Mouse (Mus musculus) hindbrain, embryonic 12.5 days (tissue): ENCODE measurements around the gene Repin1. TPM values are rescaled to one million over a fixed set of nuclear protein-coding genes. Genes with fewer than 3 reads are reported as not detected.
"Not testable (repeated sequence)": the region's sequence is repeated elsewhere in the genome, so short reads cannot be mapped to it uniquely, and the experiment has no call there.

Source experiments
- ATAC-seq: fragments of 200-750 bp; cut with Nextera tagmentation; 2 replicates; pipeline ENCODE4 v1.8.0; 2017; ENCODE audit warnings: moderate TSS enrichment; ENCODE audit not compliant: low FRiP score
- H3K27ac ChIP-seq: fragments of 300-500 bp; sonication (generic); 2 replicates; pipeline ENCODE4 v1.5.1; 2016; ENCODE audit warnings: mild to moderate bottlenecking
- H3K27me3 ChIP-seq: fragments of 300-500 bp; sonication (generic); 2 replicates; pipeline ENCODE4 v1.6.1; 2016; ENCODE audit warnings: mild to moderate bottlenecking
- H3K36me3 ChIP-seq: fragments of 300-500 bp; sonication (generic); 2 replicates; pipeline ENCODE4 v1.6.1; 2016; ENCODE audit warnings: mild to moderate bottlenecking
- H3K4me1 ChIP-seq: fragments of 300-500 bp; sonication (generic); 2 replicates; pipeline ENCODE4 v1.6.1; 2016
- H3K4me2 ChIP-seq: fragments of 300-500 bp; sonication (generic); replicated peaks from 2 replicates; pipeline ENCODE4 v1.6.1; 2016; ENCODE audit warnings: mild to moderate bottlenecking
- H3K4me3 ChIP-seq: fragments of 300-500 bp; sonication (generic); 2 replicates; pipeline ENCODE4 v1.5.1; 2016; ENCODE audit warnings: mild to moderate bottlenecking
- H3K9ac ChIP-seq: fragments of 300-500 bp; sonication (generic); 2 replicates; pipeline ENCODE4 v1.6.1; 2016; ENCODE audit warnings: mild to moderate bottlenecking, moderate library complexity
- H3K9me3 ChIP-seq: fragments of 300-500 bp; sonication (generic); replicated peaks from 2 replicates; pipeline ENCODE4 v1.6.1; 2016; ENCODE audit warnings: mild to moderate bottlenecking
- WGBS: fragments of 180-500 bp; shearing (Covaris S2); methylation state at CpG from one replicate; pipeline ENCODE4 v1.1.7; 2016; 5-methylcytosine and 5-hydroxymethylcytosine counted together
- polyA plus RNA-seq: library from polyadenylated mRNA; unstranded; fragments of >200 nt; fragmentation: Nextera tagmentation; extraction: Ambion mirVana; gene quantifications from 2 replicates; pipeline ENCODE4 v1.2.1, GENCODE M21; 2016

Gene Repin1
- polyA plus RNA-seq, 1 experiment from 2014 or later: 43.9 TPM

GRCm38 (mm10) chr6:48610657-48611056 lies 17.0 kb downstream of the Repin1 start:
- Histone ChIP-seq H3K27ac (no peak overlapping the region), H3K36me3 (peaks cover 31% of the 10 kb centered on the region), H3K27me3 (no peaks in the 10 kb centered on the region), H3K4me1 (0 out of 2 replicates have a peak, but pooled peaks cover 3% of the 10 kb centered on the region), H3K9me3 (no peaks in the 10 kb centered on the region), H3K9ac (no peak overlapping the region), H3K4me3 (no peak overlapping the region), H3K4me2 (no peak overlapping the region)
- 83% methylated on average over 3 of the region's 3 CpGs for WGBS
- ATAC-seq: no peak

- no peak overlapping the region for H3K27ac ChIP-seq
- H3K4me2 ChIP-seq: no peak overlapping the region
- H3K9ac ChIP-seq: no peak overlapping the region
- WGBS: 90% methylated on average over 4 of the region's 4 CpGs
- peaks cover 38% of the 10 kb centered on the region for H3K36me3 ChIP-seq
- H3K4me3 ChIP-seq: no peak overlapping the region
- no peak for ATAC-seq
- H3K4me1 ChIP-seq: 0 out of 2 replicates have a peak, but pooled peaks cover 3% of the 10 kb centered on the region
- H3K9me3 ChIP-seq: no peaks in the 10 kb centered on the region
- no peaks in the 10 kb centered on the region for H3K27me3 ChIP-seq
Measured at GRCm38 (mm10) chr6:48613464-48613863, 19.8 kb downstream of the Repin1 start.

DNA sequence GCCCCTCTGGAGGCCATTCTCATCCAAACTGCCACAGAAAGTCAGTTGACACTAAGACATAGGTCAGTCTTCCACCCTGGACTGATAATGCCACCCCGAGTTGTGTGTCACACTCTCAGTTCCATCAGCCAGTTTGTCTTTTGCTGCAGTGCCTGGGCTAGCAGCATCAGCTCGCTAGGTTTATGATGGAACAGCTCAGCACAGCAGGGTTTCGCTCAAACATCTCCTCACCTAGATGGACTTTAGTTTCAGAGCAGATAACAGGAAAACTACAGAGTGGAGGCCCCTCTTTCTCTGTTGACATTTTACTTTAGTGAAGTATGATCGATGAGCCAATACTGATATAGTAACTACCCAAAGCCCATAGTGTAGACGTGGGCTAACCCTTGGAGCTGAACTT lies 21.1 kb downstream of the Repin1 start:
- Histone ChIP-seq H3K4me2 (no peak overlapping the region), H3K36me3 (peaks cover 46% of the 10 kb centered on the region), H3K27ac (no peak overlapping the region), H3K27me3 (no peaks in the 10 kb centered on the region), H3K9me3 (no peaks in the 10 kb centered on the region), H3K4me1 (no peaks in the 10 kb centered on the region), H3K4me3 (no peak overlapping the region), H3K9ac (no peak overlapping the region)
- no peak for ATAC-seq
- 94% methylated on average over 5 of the region's 5 CpGs for WGBS

- Histone ChIP-seq H3K4me3 (no peak overlapping the region), H3K36me3 (peaks cover 42% of the 10 kb centered on the region), H3K27ac (no peak overlapping the region), H3K27me3 (no peaks in the 10 kb centered on the region), H3K9ac (no peak overlapping the region), H3K4me1 (no peaks in the 10 kb centered on the region), H3K4me2 (no peak overlapping the region), H3K9me3 (no peaks in the 10 kb centered on the region)
- no peak for ATAC-seq
- WGBS: 94% methylated on average over 30 of the region's 30 CpGs
Measured at GRCm38 (mm10) chr6:48620031-48620430, 26.3 kb downstream of the Repin1 start.

DNA sequence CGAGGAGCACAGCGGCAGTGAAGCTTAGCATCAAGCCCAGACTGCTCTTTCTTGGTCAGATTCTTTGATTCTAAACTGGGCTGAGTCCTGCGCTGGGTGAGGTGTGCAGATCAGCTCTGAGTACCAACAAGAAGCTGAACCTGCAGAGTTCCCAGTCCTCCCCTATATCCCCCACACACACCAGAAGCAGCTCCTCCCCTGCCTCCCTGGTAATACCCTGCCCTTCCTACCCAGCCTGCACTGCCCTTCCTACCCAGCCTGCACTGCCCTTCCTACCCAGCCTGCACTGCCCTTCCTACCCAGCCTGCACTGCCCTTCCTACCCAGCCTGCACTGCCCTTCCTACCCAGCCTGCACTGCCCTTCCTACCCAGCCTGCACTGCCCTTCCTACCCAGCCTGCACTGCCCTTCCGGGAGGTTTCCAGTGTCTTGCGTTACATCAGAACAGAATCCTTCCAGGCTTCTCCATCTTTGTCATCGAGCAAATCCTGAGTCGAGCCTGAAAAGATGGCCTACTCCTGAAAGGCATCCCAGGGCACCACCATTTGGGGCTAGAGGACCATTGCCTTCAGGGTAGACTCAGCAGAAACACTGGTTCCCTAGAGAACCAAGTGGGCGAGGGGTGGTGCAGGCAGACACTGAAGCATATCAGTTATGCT lies 28.6 kb downstream of the Repin1 start:
- not testable (repeated sequence) for ATAC-seq, H3K4me2 ChIP-seq, H3K4me3 ChIP-seq, H3K9me3 ChIP-seq, H3K27ac ChIP-seq, H3K4me1 ChIP-seq, H3K9ac ChIP-seq
- Histone ChIP-seq H3K36me3 (peaks cover 31% of the 10 kb centered on the region), H3K27me3 (peaks cover 18% of the 10 kb centered on the region)
- WGBS: 80% methylated on average over 8 of the region's 8 CpGs

DNA sequence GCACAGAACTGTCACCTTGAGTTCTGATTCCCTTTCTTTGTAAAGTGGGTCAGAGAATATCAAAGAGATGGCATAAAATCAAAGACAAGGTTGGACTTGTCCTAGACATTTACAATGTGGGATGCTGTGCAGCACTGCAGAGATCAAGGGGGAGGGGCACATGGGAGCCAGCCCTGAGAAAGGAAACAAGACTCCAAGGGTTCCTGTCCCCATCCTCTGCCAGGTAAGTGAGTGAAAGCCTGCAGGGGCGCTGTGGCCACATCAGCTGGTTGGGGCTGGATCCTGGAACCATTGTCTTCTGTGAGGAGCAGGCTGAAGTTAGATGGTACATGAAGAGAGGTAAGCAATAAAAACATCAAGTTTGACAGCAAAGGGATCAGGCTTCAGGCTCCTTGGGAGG lies 29.8 kb downstream of the Repin1 start:
- 43% methylated on average over 1 of the region's 1 CpGs for WGBS
- Histone ChIP-seq H3K27me3 (peaks cover 30% of the 10 kb centered on the region), H3K9ac (no peak overlapping the region), H3K4me2 (no peak overlapping the region), H3K27ac (no peak overlapping the region), H3K4me3 (no peak overlapping the region), H3K9me3 (no peaks in the 10 kb centered on the region), H3K4me1 (peaks cover 12% of the 10 kb centered on the region; the same call in 1 of the 2 replicates), H3K36me3 (peaks cover 31% of the 10 kb centered on the region)
- ATAC-seq: no peak

DNA sequence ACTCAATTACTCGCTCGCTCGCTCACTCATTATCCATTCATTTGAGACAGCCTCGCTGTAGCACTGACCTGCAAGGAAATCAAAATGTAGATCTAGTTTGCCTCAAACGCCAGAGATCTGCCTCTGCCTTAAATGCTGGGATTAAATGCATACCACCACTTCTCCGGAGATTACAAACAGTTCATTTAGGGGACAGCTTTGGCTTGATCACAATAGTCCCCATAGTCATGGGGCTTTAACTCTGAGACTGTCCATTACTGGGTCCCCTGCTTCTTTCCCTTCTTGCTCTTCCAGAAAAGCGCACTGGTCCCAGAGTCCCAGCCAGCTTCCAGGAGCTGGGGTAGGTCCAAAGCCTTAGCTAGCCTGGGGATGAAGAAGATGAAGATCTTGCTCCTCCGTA lies 32.8 kb downstream of the Repin1 start, which contains the start of gene AI854703:
Gene AI854703, plus strand, starts transcription at position 301 of the 400 bp plus-strand sequence.
- H3K36me3 ChIP-seq: peaks cover 6% of the 10 kb centered on the region; the same call in 1 of the 2 replicates
- H3K4me2 ChIP-seq: peak within 1 kb of the TSS; percentile 74
- H3K9ac ChIP-seq: peak within 1 kb of the TSS; percentile 42
- ATAC-seq: no peak
- WGBS: 32% methylated on average over 8 of the region's 8 CpGs
- H3K4me1 ChIP-seq: peaks cover 22% of the 10 kb centered on the region
- no peaks in the 10 kb centered on the region for H3K9me3 ChIP-seq
- H3K27ac ChIP-seq: no peak within 1 kb of the TSS
- peak within 1 kb of the TSS; percentile 39 for H3K4me3 ChIP-seq
- H3K27me3 ChIP-seq: peaks cover 53% of the 10 kb centered on the region

DNA sequence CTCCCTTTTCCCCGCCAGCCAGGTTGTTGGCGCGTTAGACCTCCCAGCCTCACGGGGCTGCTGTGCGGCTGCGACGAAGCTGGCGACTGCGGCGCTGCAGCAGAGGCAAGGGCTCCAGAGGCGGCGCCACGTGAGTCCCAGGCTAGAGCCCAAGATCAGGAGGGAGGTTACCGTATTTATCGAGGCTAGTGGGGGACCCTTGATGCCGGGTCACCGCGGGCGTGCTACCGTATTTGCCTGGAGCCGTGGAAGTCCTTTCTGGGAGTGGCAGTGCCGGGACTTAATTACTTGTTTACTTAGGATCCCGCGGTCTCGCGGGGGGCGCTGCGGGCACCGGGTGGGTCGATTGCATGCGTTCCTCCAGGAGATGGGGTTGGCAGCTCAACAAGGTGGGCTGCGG lies 33.3 kb downstream of the Repin1 start:
- ATAC-seq: no peak
- WGBS: under 1% methylated on average over 32 of the region's 32 CpGs
- H3K4me2 ChIP-seq: peak overlapping the region; percentile 74
- peak overlapping the region; percentile 42 for H3K9ac ChIP-seq
- no peak overlapping the region for H3K27ac ChIP-seq
- H3K27me3 ChIP-seq: peaks cover 54% of the 10 kb centered on the region
- peak overlapping the region; percentile 39 for H3K4me3 ChIP-seq
- no peaks in the 10 kb centered on the region for H3K9me3 ChIP-seq
- 0 out of 2 replicates have a peak, but pooled peaks cover 1% of the 10 kb centered on the region for H3K36me3 ChIP-seq
- peaks cover 22% of the 10 kb centered on the region for H3K4me1 ChIP-seq

DNA sequence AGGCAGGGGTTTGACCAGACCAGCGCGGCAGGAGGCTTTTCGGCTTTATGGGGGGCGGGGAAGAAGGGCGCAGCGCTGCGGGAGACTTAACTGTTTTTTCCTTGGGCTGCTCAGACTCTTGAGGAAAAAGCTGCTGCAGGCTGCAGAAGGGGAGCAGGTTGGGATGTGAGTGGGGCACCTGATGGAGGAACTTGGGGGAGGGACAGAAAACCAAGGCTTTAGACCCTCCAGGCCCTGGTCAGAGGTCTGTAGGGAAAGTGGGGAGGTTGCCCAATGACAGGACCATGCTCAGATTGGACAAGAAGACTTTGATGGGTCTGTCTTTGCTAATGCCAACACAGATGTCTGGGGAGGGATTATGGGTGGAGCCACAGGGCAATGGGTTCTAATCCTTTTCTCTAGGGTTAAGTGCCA lies 33.8 kb downstream of the Repin1 start:
- no peaks in the 10 kb centered on the region for H3K9me3 ChIP-seq
- peak overlapping the region; percentile 74 for H3K4me2 ChIP-seq
- ATAC-seq: no peak
- H3K4me3 ChIP-seq: peak overlapping the region; percentile 39
- peaks cover 22% of the 10 kb centered on the region for H3K4me1 ChIP-seq
- no peaks in the 10 kb centered on the region for H3K36me3 ChIP-seq
- H3K27me3 ChIP-seq: peaks cover 54% of the 10 kb centered on the region
- peak overlapping the region; percentile 42 for H3K9ac ChIP-seq
- 8% methylated on average over 7 of the region's 7 CpGs for WGBS
- no peak overlapping the region for H3K27ac ChIP-seq

DNA sequence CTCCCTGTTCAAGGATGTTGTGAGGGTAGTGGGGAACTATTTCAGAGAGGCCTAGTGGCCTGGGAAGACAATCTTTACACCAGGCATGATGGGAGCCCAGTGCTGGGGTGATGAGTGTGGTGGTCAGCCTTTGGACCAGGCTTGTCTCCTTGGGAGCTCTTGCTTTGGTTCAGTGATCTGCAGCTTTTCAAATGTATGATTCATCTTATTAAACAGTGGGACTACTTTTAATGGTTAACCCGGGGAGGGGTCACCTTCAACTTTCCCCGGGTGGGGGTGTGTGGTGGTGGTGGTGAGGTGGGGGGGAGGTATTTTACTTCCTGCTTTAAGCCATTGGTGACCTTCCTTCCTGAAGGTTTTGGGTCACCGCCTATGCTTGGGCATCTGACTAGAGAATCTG lies 34.7 kb downstream of the Repin1 start:
- Histone ChIP-seq H3K27ac (no peak overlapping the region), H3K4me1 (peaks cover 22% of the 10 kb centered on the region), H3K9ac (no peak overlapping the region), H3K4me3 (no peak overlapping the region), H3K27me3 (peaks cover 54% of the 10 kb centered on the region), H3K36me3 (no peaks in the 10 kb centered on the region), H3K9me3 (no peaks in the 10 kb centered on the region), H3K4me2 (no peak overlapping the region)
- WGBS: 66% methylated on average over 3 of the region's 3 CpGs
- ATAC-seq: no peak

DNA sequence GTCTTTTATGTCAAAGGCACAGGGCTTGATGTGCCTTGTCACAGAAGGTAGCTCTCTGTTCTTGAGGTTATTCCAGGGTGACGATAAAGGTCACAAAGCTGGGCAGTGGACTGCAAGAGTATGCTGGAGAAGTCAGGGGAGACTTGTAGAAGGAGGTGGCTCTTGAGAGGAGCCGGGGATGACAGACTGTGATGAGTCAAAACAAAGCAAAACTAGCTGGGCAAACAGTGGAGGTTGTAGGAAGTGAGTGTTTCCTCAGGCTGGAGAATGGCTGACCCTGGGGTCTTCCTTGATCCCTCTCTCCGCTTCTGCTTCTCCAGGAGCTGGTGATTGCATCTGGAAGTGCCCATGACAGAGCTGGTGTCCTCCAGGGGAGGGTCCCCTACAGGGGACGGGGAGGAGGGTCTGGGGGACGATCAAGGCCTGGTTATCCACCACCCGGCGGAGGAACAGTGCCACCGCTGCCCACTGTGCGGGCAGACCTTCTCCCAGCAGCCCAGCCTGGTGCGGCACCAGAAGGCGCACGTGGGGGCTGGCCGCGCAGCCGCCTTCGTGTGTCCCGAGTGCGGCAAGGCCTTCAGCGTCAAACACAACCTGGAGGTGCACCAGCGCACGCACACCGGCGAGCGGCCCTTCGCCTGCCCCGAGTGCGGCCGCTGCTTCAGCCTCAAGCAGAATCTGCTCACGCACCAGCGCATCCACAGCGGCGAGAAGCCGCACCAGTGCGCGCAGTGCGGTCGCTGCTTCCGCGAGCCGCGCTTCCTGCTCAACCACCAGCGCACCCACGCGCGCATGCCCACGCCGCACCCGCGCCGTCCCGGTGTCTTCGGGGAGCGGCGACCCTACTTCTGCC lies 35.4 kb downstream of the Repin1 start:
- Histone ChIP-seq H3K4me2 (peak overlapping the region; percentile 61), H3K9me3 (no peaks in the 10 kb centered on the region), H3K9ac (peak overlapping the region; percentile 65), H3K27me3 (peaks cover 54% of the 10 kb centered on the region), H3K27ac (0 out of 2 replicates have a peak overlapping the region, but pooled peaks have one; percentile 25), H3K36me3 (no peaks in the 10 kb centered on the region), H3K4me1 (peaks cover 22% of the 10 kb centered on the region), H3K4me3 (peak overlapping the region; percentile 37)
- peak; percentile 57 for ATAC-seq
- WGBS: 8% methylated on average over 54 of the region's 54 CpGs

- peak overlapping the region; percentile 37 for H3K4me3 ChIP-seq
- H3K27me3 ChIP-seq: peaks cover 54% of the 10 kb centered on the region
- peaks cover 22% of the 10 kb centered on the region for H3K4me1 ChIP-seq
- no peaks in the 10 kb centered on the region for H3K9me3 ChIP-seq
- peak overlapping the region; percentile 65 for H3K9ac ChIP-seq
- ATAC-seq: peak; percentile 29
- peak overlapping the region; percentile 61 for H3K4me2 ChIP-seq
- 29% methylated on average over 13 of the region's 13 CpGs for WGBS
- H3K36me3 ChIP-seq: no peaks in the 10 kb centered on the region
- no peak overlapping the region for H3K27ac ChIP-seq
Measured at GRCm38 (mm10) chr6:48629661-48630034, 36.0 kb downstream of the Repin1 start.
